Mouse (Mus musculus): Measurements from ENCODE around the gene Eif4a2. TPM values are rescaled to one million over a fixed set of nuclear protein-coding genes. Genes with fewer than 3 reads are reported as not detected.
"Not testable (repeated sequence)": the region's sequence is repeated elsewhere in the genome, so short reads cannot be mapped to it uniquely, and the experiment has no call there.

Eif4a2 gene
- polyA plus RNA-seq (2016; fragmentation: Nextera tagmentation; extraction: Ambion mirVana) = 223 and 248 TPM in 2 replicates

GRCm38 (mm10) chr16:23107231-23107942, at the start of gene Eif4a2:
Gene Eif4a2 (plus strand): TSS chr16:23107444.
- under 1% methylated on average over 71 of the region's 71 CpGs for WGBS
- H3K36me3 ChIP-seq = peaks cover 31% of the 10 kb centered on the region
- peak within 1 kb of the TSS; percentile 77 for H3K4me3 ChIP-seq
- H3K4me2 ChIP-seq (replicated peaks) = peak within 1 kb of the TSS; percentile 92
- peaks cover 22% of the 10 kb centered on the region for H3K4me1 ChIP-seq
- peak within 1 kb of the TSS; percentile 96 for H3K9ac ChIP-seq
- H3K27me3 ChIP-seq (replicated peaks) = no peaks in the 10 kb centered on the region
- no peaks in the 10 kb centered on the region for H3K9me3 ChIP-seq
- peak within 1 kb of the TSS; percentile 93 for H3K27ac ChIP-seq
- ATAC-seq (ENCODE audit: low FRiP score, low read depth) = peak; percentile 88

GRCm38 (mm10) chr16:23057668-23058447, 49.4 kb upstream of the Eif4a2 start, which contains the start of gene Kng1:
Gene Kng1 (plus strand): TSS chr16:23057865.
- not testable (repeated sequence) for H3K4me2 ChIP-seq (replicated peaks); H3K36me3 ChIP-seq; H3K4me1 ChIP-seq; H3K27ac ChIP-seq; H3K9ac ChIP-seq; ATAC-seq (ENCODE audit: low FRiP score, low read depth); H3K9me3 ChIP-seq; H3K4me3 ChIP-seq; H3K27me3 ChIP-seq (replicated peaks)
- WGBS = 78% methylated on average over 1 of the region's 1 CpGs

GRCm38 (mm10) chr16:23059630-23060029, 47.6 kb upstream of the Eif4a2 start:
- not testable (repeated sequence) for H3K4me1 ChIP-seq; H3K27me3 ChIP-seq (replicated peaks); H3K36me3 ChIP-seq; ATAC-seq (ENCODE audit: low FRiP score, low read depth); H3K4me2 ChIP-seq (replicated peaks); H3K4me3 ChIP-seq; H3K9ac ChIP-seq; H3K9me3 ChIP-seq; H3K27ac ChIP-seq
- WGBS = 78% methylated on average over 4 of the region's 4 CpGs

GRCm38 (mm10) chr16:23060781-23061325, 46.4 kb upstream of the Eif4a2 start:
- WGBS = 71% methylated on average over 5 of the region's 5 CpGs

GRCm38 (mm10) chr16:23077516-23077915, 29.7 kb upstream of the Eif4a2 start:
- not testable (repeated sequence) for H3K36me3 ChIP-seq; H3K4me2 ChIP-seq (replicated peaks); H3K27ac ChIP-seq; H3K4me1 ChIP-seq; H3K9ac ChIP-seq; H3K27me3 ChIP-seq (replicated peaks); H3K9me3 ChIP-seq; ATAC-seq (ENCODE audit: low FRiP score, low read depth); H3K4me3 ChIP-seq
- 83% methylated on average over 6 of the region's 6 CpGs for WGBS

More at GRCm38 (mm10) chr16:23060781-23061325, 46.4 kb upstream of the Eif4a2 start:
- not testable (repeated sequence) for H3K9ac ChIP-seq; H3K27me3 ChIP-seq (replicated peaks); ATAC-seq (ENCODE audit: low FRiP score, low read depth); H3K4me1 ChIP-seq; H3K4me2 ChIP-seq (replicated peaks); H3K4me3 ChIP-seq; H3K9me3 ChIP-seq; H3K36me3 ChIP-seq; H3K27ac ChIP-seq

- WGBS = 80% methylated on average over 8 of the region's 8 CpGs
- H3K9me3 ChIP-seq; ATAC-seq (ENCODE audit: low FRiP score, low read depth); H3K4me1 ChIP-seq; H3K9ac ChIP-seq; H3K27me3 ChIP-seq (replicated peaks); H3K36me3 ChIP-seq; H3K27ac ChIP-seq; H3K4me2 ChIP-seq (replicated peaks); H3K4me3 ChIP-seq: not testable (repeated sequence)
Measured at GRCm38 (mm10) chr16:23087159-23087558, 20.1 kb upstream of the Eif4a2 start.

- WGBS = 64% methylated on average over 4 of the region's 4 CpGs
- not testable (repeated sequence) for H3K27ac ChIP-seq; H3K27me3 ChIP-seq (replicated peaks); H3K4me2 ChIP-seq (replicated peaks); H3K9me3 ChIP-seq; H3K4me3 ChIP-seq; H3K9ac ChIP-seq; ATAC-seq (ENCODE audit: low FRiP score, low read depth); H3K4me1 ChIP-seq; H3K36me3 ChIP-seq
Measured at GRCm38 (mm10) chr16:23087712-23088111, 19.5 kb upstream of the Eif4a2 start.

GRCm38 (mm10) chr16:23088491-23088890, 18.8 kb upstream of the Eif4a2 start:
- H3K4me3 ChIP-seq; ATAC-seq (ENCODE audit: low FRiP score, low read depth); H3K27me3 ChIP-seq (replicated peaks); H3K4me2 ChIP-seq (replicated peaks); H3K36me3 ChIP-seq; H3K4me1 ChIP-seq; H3K9ac ChIP-seq; H3K27ac ChIP-seq; H3K9me3 ChIP-seq: not testable (repeated sequence)
- WGBS = 92% methylated on average over 1 of the region's 1 CpGs

GRCm38 (mm10) chr16:23091345-23091744, 15.9 kb upstream of the Eif4a2 start:
- H3K9ac ChIP-seq; ATAC-seq (ENCODE audit: low FRiP score, low read depth): not testable (repeated sequence)

GRCm38 (mm10) chr16:23093321-23093953, 13.8 kb upstream of the Eif4a2 start:
- Histone ChIP-seq H3K9me3 (no peaks in the 10 kb centered on the region), H3K27me3 (replicated peaks) (no peaks in the 10 kb centered on the region), H3K36me3 (no peaks in the 10 kb centered on the region), H3K4me2 (replicated peaks) (no peak overlapping the region), H3K9ac (no peak overlapping the region), H3K4me1 (no peaks in the 10 kb centered on the region), H3K27ac (no peak overlapping the region), H3K4me3 (no peak overlapping the region)
- ATAC-seq (ENCODE audit: low FRiP score, low read depth) = no peak
- 85% methylated on average over 13 of the region's 13 CpGs for WGBS

More at GRCm38 (mm10) chr16:23091345-23091744, 15.9 kb upstream of the Eif4a2 start:
- not testable (repeated sequence) for H3K4me2 ChIP-seq (replicated peaks); H3K9me3 ChIP-seq; H3K4me3 ChIP-seq; H3K27me3 ChIP-seq (replicated peaks); H3K4me1 ChIP-seq; H3K27ac ChIP-seq; H3K36me3 ChIP-seq

GRCm38 (mm10) chr16:23094136-23094535, 13.1 kb upstream of the Eif4a2 start:
- Histone ChIP-seq H3K4me1 (no peaks in the 10 kb centered on the region), H3K9me3 (no peaks in the 10 kb centered on the region), H3K4me2 (replicated peaks) (no peak overlapping the region), H3K4me3 (no peak overlapping the region), H3K9ac (no peak overlapping the region), H3K27ac (no peak overlapping the region), H3K36me3 (no peaks in the 10 kb centered on the region), H3K27me3 (replicated peaks) (no peaks in the 10 kb centered on the region)
- 89% methylated on average over 6 of the region's 6 CpGs for WGBS
- ATAC-seq (ENCODE audit: low FRiP score, low read depth) = no peak

GRCm38 (mm10) chr16:23095581-23095980, 11.7 kb upstream of the Eif4a2 start:
- H3K4me2 ChIP-seq (replicated peaks); H3K4me3 ChIP-seq; H3K27ac ChIP-seq; H3K36me3 ChIP-seq; H3K9ac ChIP-seq; ATAC-seq (ENCODE audit: low FRiP score, low read depth); H3K9me3 ChIP-seq; H3K27me3 ChIP-seq (replicated peaks); H3K4me1 ChIP-seq: not testable (repeated sequence)
- WGBS = 92% methylated on average over 5 of the region's 5 CpGs

Measured in neural tube, embryonic 12.5 days (tissue).